Mouse (Mus musculus): Measurements from ENCODE around the gene Nhlrc2. TPM values are rescaled to one million over a fixed set of nuclear protein-coding genes. Genes with fewer than 3 reads are reported as not detected.

Gene Nhlrc2
- polyA plus RNA-seq, 1 experiment: 6.6 TPM

DNA sequence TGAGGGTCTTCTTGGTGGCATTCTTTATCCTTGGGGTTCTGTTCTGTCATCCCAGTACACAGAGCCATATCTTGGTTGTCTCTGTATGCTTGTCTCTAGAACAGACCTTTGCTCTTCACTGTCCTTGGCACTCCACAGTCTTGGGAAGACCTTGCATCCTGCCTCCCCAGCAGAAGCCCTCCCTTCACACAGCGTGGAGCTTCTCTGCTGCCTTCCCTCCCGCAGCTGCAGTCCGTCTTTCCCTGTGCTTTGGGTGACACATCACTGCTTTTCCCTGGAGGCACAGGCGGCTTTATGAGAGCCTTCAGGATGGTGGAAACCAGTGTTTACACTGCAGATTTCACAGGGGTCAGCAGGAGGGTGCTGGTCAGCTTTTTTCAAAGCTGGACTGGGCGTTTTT is 35.7 kb downstream of the Nhlrc2 start:
- H3K36me3 ChIP-seq (ENCODE audit: control insufficient read depth, insufficient read depth, low read length): no peaks in the 10 kb centered on the region; the same call in 1 of the 2 replicates
- WGBS: 69% methylated on average over 5 of the region's 5 CpGs

DNA sequence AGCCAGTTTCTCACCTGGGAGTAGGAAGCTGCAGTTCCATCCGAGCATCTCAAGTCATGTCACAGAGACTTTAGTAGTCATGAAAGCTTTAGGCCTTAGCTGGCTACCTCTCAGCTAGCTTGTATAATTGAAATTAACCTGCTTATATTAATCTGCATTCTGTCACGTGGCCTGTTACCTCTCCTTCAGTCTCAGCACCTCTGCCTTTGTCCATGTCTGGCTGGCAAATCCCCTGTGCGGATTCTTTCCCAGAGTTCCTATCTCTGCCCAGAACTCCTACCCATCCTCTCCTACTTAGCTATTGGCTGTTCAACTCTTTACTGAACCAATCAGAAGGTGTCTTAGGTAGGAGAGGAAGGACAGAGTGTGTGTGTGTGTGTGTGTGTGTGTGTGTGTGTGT is 36.2 kb downstream of the Nhlrc2 start:
- Histone ChIP-seq H3K27ac (ENCODE audit: insufficient read depth, low read depth, low read length) (no peak overlapping the region), H3K4me3 (ENCODE audit: insufficient read depth, low read depth, low read length) (no peak overlapping the region), H3K36me3 (ENCODE audit: control insufficient read depth, insufficient read depth, low read length) (no peaks in the 10 kb centered on the region; the same call in 1 of the 2 replicates), H3K27me3 (replicated peaks; ENCODE audit: control insufficient read depth, insufficient read depth, low read length) (no peaks in the 10 kb centered on the region), H3K4me1 (ENCODE audit: control insufficient read depth, insufficient read depth, low read length) (no peaks in the 10 kb centered on the region)
- TF ChIP-seq CTCF (conservative IDR thresholded peaks at IDR 0.05; ENCODE audit: insufficient read depth, insufficient read length, low read depth, low read length): no peak
- TF ChIP-seq POLR2A (IDR thresholded peaks at IDR 0.05; ENCODE audit: low read depth, low read length): no peak
- WGBS: 96% methylated on average over 3 of the region's 3 CpGs
- no peak for DNase-seq

More for the DNA sequence above, 35.7 kb downstream of the Nhlrc2 start:
- peak; percentile 19 for DNase-seq
- Histone ChIP-seq H3K27me3 (replicated peaks; ENCODE audit: control insufficient read depth, insufficient read depth, low read length) (no peaks in the 10 kb centered on the region), H3K4me1 (ENCODE audit: control insufficient read depth, insufficient read depth, low read length) (no peaks in the 10 kb centered on the region), H3K27ac (ENCODE audit: insufficient read depth, low read depth, low read length) (no peak overlapping the region), H3K4me3 (ENCODE audit: insufficient read depth, low read depth, low read length) (no peak overlapping the region)
- TF ChIP-seq CTCF (conservative IDR thresholded peaks at IDR 0.05; ENCODE audit: insufficient read depth, insufficient read length, low read depth, low read length): no peak
- TF ChIP-seq POLR2A (IDR thresholded peaks at IDR 0.05; ENCODE audit: low read depth, low read length): no peak

DNA sequence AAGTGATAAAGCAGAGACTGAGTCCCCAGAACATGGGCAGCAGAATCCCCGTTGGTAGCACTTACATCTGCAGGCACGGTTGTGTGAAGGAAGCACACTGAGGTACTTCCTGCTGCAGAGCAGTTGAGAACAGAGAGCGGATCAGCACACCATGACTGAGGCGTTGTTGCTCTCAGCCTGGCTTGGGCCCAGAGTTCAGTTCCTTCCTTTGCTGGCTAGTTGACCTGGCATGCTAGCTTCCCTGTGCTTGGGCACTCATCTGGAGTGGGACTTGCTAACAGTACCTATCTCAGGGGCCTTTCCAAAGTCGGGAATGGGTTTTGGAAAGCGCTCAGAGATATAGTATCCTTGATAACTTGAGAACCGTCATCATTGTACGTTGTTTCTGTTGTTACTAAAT is 38.3 kb downstream of the Nhlrc2 start:
- H3K36me3 ChIP-seq (ENCODE audit: control insufficient read depth, insufficient read depth, low read length): no peaks in the 10 kb centered on the region; the same call in 1 of the 2 replicates
- no peaks in the 10 kb centered on the region for H3K27me3 ChIP-seq (replicated peaks; ENCODE audit: control insufficient read depth, insufficient read depth, low read length)
- no peak overlapping the region for H3K4me3 ChIP-seq (ENCODE audit: insufficient read depth, low read depth, low read length)
- DNase-seq: no peak
- TF ChIP-seq POLR2A (IDR thresholded peaks at IDR 0.05; ENCODE audit: low read depth, low read length) (no peak), CTCF (conservative IDR thresholded peaks at IDR 0.05; ENCODE audit: insufficient read depth, insufficient read length, low read depth, low read length) (no peak)
- no peak overlapping the region for H3K27ac ChIP-seq (ENCODE audit: insufficient read depth, low read depth, low read length)
- 71% methylated on average over 8 of the region's 8 CpGs for WGBS
- H3K4me1 ChIP-seq (ENCODE audit: control insufficient read depth, insufficient read depth, low read length): no peaks in the 10 kb centered on the region

DNA sequence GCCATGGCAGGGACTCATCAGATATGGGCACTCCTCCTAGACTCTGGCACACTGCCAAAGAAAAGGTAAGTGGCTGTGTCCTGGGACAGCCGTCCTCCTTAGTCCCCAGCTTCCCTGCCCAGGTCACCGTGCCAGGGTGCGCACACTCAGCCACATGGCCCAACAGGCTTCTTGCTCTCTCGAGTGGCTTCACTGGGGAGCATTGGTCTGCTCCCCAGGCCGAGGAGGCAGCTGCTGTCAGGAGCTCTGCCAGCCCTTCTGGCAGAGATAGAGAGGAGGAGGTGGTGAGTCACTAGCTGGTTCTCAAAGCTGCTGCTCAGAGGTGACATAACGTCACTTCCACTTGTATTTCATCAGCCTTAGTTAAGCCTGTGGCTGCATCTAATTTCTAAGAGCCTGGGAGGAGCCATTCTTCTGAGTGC is 40.2 kb downstream of the Nhlrc2 start:
- WGBS: 60% methylated on average over 6 of the region's 6 CpGs
- peak; percentile 24 for DNase-seq
- TF ChIP-seq CTCF (conservative IDR thresholded peaks at IDR 0.05; ENCODE audit: insufficient read depth, insufficient read length, low read depth, low read length) (no peak), POLR2A (IDR thresholded peaks at IDR 0.05; ENCODE audit: low read depth, low read length) (no peak)
- H3K27ac ChIP-seq (ENCODE audit: insufficient read depth, low read depth, low read length): no peak overlapping the region
- H3K27me3 ChIP-seq (replicated peaks; ENCODE audit: control insufficient read depth, insufficient read depth, low read length): no peaks in the 10 kb centered on the region
- H3K4me1 ChIP-seq (ENCODE audit: control insufficient read depth, insufficient read depth, low read length): no peaks in the 10 kb centered on the region
- no peak overlapping the region for H3K4me3 ChIP-seq (ENCODE audit: insufficient read depth, low read depth, low read length)
- H3K36me3 ChIP-seq (ENCODE audit: control insufficient read depth, insufficient read depth, low read length): no peaks in the 10 kb centered on the region; the same call in 1 of the 2 replicates

DNA sequence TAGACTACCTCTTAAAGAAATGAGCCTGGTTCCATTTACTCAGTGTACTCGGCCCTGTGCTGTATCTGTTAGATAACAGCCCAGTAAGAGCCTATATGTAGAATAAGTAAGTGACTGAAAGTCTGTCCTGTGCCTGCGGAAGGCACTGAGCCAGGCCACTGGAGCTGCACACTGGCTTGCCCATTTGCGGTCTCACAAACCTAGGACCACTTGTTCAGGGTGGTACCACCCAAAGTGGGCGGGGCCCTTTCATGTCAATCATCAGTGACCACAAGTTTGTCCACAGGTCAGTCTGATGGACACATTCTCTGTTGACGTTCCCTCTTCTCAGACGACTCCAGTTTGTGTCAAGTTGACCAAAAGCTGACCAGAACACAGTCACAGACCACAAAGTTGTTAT is 40.9 kb downstream of the Nhlrc2 start:
- WGBS: 94% methylated on average over 6 of the region's 6 CpGs
- H3K4me3 ChIP-seq (ENCODE audit: insufficient read depth, low read depth, low read length): no peak overlapping the region
- H3K27ac ChIP-seq (ENCODE audit: insufficient read depth, low read depth, low read length): no peak overlapping the region
- TF ChIP-seq POLR2A (IDR thresholded peaks at IDR 0.05; ENCODE audit: low read depth, low read length) (no peak), CTCF (conservative IDR thresholded peaks at IDR 0.05; ENCODE audit: insufficient read depth, insufficient read length, low read depth, low read length) (no peak)
- no peaks in the 10 kb centered on the region for H3K27me3 ChIP-seq (replicated peaks; ENCODE audit: control insufficient read depth, insufficient read depth, low read length)
- no peaks in the 10 kb centered on the region; the same call in 1 of the 2 replicates for H3K36me3 ChIP-seq (ENCODE audit: control insufficient read depth, insufficient read depth, low read length)
- no peak for DNase-seq
- H3K4me1 ChIP-seq (ENCODE audit: control insufficient read depth, insufficient read depth, low read length): no peaks in the 10 kb centered on the region

DNA sequence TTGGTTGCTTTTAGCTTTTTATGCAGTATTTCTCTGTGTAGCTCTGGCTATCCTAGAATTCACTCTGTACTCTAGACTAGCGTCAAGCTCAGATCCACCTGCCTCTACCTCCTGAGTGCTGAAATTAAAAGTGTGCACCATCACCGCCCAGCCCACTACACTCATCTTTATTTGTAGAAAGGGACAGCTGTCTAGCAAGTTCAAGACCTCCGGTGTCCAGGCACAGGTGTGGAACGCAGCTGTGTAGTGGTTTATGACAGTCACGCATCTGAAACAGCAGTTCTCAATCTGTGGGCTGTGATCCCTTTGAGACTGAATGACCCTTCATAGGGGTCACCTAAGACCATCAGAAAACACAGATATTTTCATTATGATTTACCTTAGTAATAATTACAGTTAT is 41.4 kb downstream of the Nhlrc2 start:
- Histone ChIP-seq H3K36me3 (ENCODE audit: control insufficient read depth, insufficient read depth, low read length) (no peaks in the 10 kb centered on the region; the same call in 1 of the 2 replicates), H3K27ac (ENCODE audit: insufficient read depth, low read depth, low read length) (no peak overlapping the region), H3K4me1 (ENCODE audit: control insufficient read depth, insufficient read depth, low read length) (no peaks in the 10 kb centered on the region), H3K27me3 (replicated peaks; ENCODE audit: control insufficient read depth, insufficient read depth, low read length) (no peaks in the 10 kb centered on the region), H3K4me3 (ENCODE audit: insufficient read depth, low read depth, low read length) (no peak overlapping the region)
- TF ChIP-seq POLR2A (IDR thresholded peaks at IDR 0.05; ENCODE audit: low read depth, low read length): no peak
- TF ChIP-seq CTCF (conservative IDR thresholded peaks at IDR 0.05; ENCODE audit: insufficient read depth, insufficient read length, low read depth, low read length): no peak
- no peak for DNase-seq
- 92% methylated on average over 5 of the region's 5 CpGs for WGBS

DNA sequence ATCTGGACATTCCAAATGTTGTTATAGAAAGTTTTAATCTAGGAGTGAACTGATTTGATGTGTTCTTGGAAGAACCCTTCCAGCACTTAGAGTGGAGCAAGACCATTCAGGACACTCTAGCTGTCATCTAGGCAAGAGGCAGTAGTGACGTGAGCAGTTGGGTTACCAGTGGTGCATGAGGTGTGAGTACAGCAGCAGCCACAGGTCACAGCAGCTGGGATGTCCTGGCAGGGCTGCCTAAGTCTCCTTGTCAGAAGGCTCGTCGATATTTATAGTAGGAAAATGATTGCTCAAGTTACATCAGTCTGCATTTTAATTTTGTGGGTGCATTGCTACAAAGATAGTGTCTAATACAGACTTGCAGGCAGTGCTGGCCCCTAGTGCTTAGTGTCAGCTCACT is 42.2 kb downstream of the Nhlrc2 start:
- TF ChIP-seq CTCF (conservative IDR thresholded peaks at IDR 0.05; ENCODE audit: insufficient read depth, insufficient read length, low read depth, low read length) (no peak), POLR2A (IDR thresholded peaks at IDR 0.05; ENCODE audit: low read depth, low read length) (no peak)
- no peak overlapping the region for H3K27ac ChIP-seq (ENCODE audit: insufficient read depth, low read depth, low read length)
- H3K36me3 ChIP-seq (ENCODE audit: control insufficient read depth, insufficient read depth, low read length): no peaks in the 10 kb centered on the region; the same call in 1 of the 2 replicates
- DNase-seq: no peak
- no peaks in the 10 kb centered on the region for H3K27me3 ChIP-seq (replicated peaks; ENCODE audit: control insufficient read depth, insufficient read depth, low read length)
- H3K4me1 ChIP-seq (ENCODE audit: control insufficient read depth, insufficient read depth, low read length): no peaks in the 10 kb centered on the region
- WGBS: 89% methylated on average over 3 of the region's 3 CpGs
- no peak overlapping the region for H3K4me3 ChIP-seq (ENCODE audit: insufficient read depth, low read depth, low read length)

Measured in kidney, adult 2 months (tissue).